Mouse (Mus musculus): ENCODE results near the gene Zbtb12. TPM values are rescaled to one million over a fixed set of nuclear protein-coding genes. Genes with fewer than 3 reads are reported as not detected.
"Not testable (repeated sequence)": the region's sequence is repeated elsewhere in the genome, so short reads cannot be mapped to it uniquely, and the experiment has no call there.

Gene Zbtb12
- polyA plus RNA-seq, 1 experiment from 2014 or later = 0.99 TPM

- H3K9me3 ChIP-seq (ENCODE audit: low read length) = no peaks in the 10 kb centered on the region
- H3K9ac ChIP-seq (replicated peaks; ENCODE audit: low read depth) = peak overlapping the region; percentile 85
- peak overlapping the region; percentile 92 for H3K27ac ChIP-seq (ENCODE audit: low read length)
- DNase-seq (ENCODE audit: low spot score) = no peak
- H3K4me1 ChIP-seq (ENCODE audit: insufficient read depth, low read depth, low read length) = peaks cover 3% of the 10 kb centered on the region; the same call in 1 of the 2 replicates
- peak overlapping the region; percentile 86 for H3K4me2 ChIP-seq (replicated peaks; ENCODE audit: low read depth, low read length)
- H3K4me3 ChIP-seq (ENCODE audit: low read depth, low read length) = peak overlapping the region; percentile 91
- no peaks in the 10 kb centered on the region for H3K36me3 ChIP-seq (ENCODE audit: insufficient read depth, low read length)
- ATAC-seq = no peak
- WGBS = 0% methylated on average over 7 of the region's 47 CpGs
- TF ChIP-seq CTCF (IDR thresholded peaks at IDR 0.05) (no peak), EP300 (IDR thresholded peaks at IDR 0.05) (no peak)
- H3K27me3 ChIP-seq (replicated peaks; ENCODE audit: insufficient read depth, low read length) = no peaks in the 10 kb centered on the region
Observed at GRCm38 (mm10) chr17:34898706-34899052, 19.4 kb downstream of the Zbtb12 start.

- peak overlapping the region; percentile 92 for H3K27ac ChIP-seq (ENCODE audit: low read length)
- H3K4me1 ChIP-seq (ENCODE audit: insufficient read depth, low read depth, low read length) = no peaks in the 10 kb centered on the region
- peak overlapping the region; percentile 85 for H3K9ac ChIP-seq (replicated peaks; ENCODE audit: low read depth)
- no peaks in the 10 kb centered on the region for H3K9me3 ChIP-seq (ENCODE audit: low read length)
- H3K4me3 ChIP-seq (ENCODE audit: low read depth, low read length) = peak overlapping the region; percentile 91
- no peaks in the 10 kb centered on the region for H3K36me3 ChIP-seq (ENCODE audit: insufficient read depth, low read length)
- 2% methylated on average over 30 of the region's 45 CpGs for WGBS
- H3K27me3 ChIP-seq (replicated peaks; ENCODE audit: insufficient read depth, low read length) = no peaks in the 10 kb centered on the region
- peak overlapping the region; percentile 86 for H3K4me2 ChIP-seq (replicated peaks; ENCODE audit: low read depth, low read length)
- no peak for ATAC-seq
- TF ChIP-seq EP300 (IDR thresholded peaks at IDR 0.05) (no peak), CTCF (IDR thresholded peaks at IDR 0.05) (no peak)
- DNase-seq (ENCODE audit: low spot score) = peak; percentile 38
Observed at GRCm38 (mm10) chr17:34899053-34899889, 20.0 kb downstream of the Zbtb12 start.

GRCm38 (mm10) chr17:34899890-34900243 is 20.6 kb downstream of the Zbtb12 start:
- DNase-seq (ENCODE audit: low spot score) = peak; percentile 76
- 0% methylated on average over 5 of the region's 5 CpGs for WGBS
- H3K4me1 ChIP-seq (ENCODE audit: insufficient read depth, low read depth, low read length) = no peaks in the 10 kb centered on the region
- H3K27me3 ChIP-seq (replicated peaks; ENCODE audit: insufficient read depth, low read length) = no peaks in the 10 kb centered on the region
- H3K4me3 ChIP-seq (ENCODE audit: low read depth, low read length) = peak overlapping the region; percentile 91
- H3K4me2 ChIP-seq (replicated peaks; ENCODE audit: low read depth, low read length) = peak overlapping the region; percentile 86
- no peak for ATAC-seq
- H3K9me3 ChIP-seq (ENCODE audit: low read length) = no peaks in the 10 kb centered on the region
- H3K27ac ChIP-seq (ENCODE audit: low read length) = peak overlapping the region; percentile 92
- H3K36me3 ChIP-seq (ENCODE audit: insufficient read depth, low read length) = no peaks in the 10 kb centered on the region
- H3K9ac ChIP-seq (replicated peaks; ENCODE audit: low read depth) = peak overlapping the region; percentile 85
- no peak for TF ChIP-seq CTCF (IDR thresholded peaks at IDR 0.05)
- TF ChIP-seq EP300 (IDR thresholded peaks at IDR 0.05) = no peak

GRCm38 (mm10) chr17:34900826-34901225 is 21.5 kb downstream of the Zbtb12 start:
- H3K27ac ChIP-seq (ENCODE audit: low read length); H3K4me3 ChIP-seq (ENCODE audit: low read depth, low read length); H3K4me1 ChIP-seq (ENCODE audit: insufficient read depth, low read depth, low read length); DNase-seq (ENCODE audit: low spot score); H3K9ac ChIP-seq (replicated peaks; ENCODE audit: low read depth); ATAC-seq; H3K9me3 ChIP-seq (ENCODE audit: low read length); H3K27me3 ChIP-seq (replicated peaks; ENCODE audit: insufficient read depth, low read length); H3K4me2 ChIP-seq (replicated peaks; ENCODE audit: low read depth, low read length); H3K36me3 ChIP-seq (ENCODE audit: insufficient read depth, low read length): not testable (repeated sequence)

- H3K4me2 ChIP-seq (replicated peaks; ENCODE audit: low read depth, low read length); ATAC-seq; DNase-seq (ENCODE audit: low spot score); H3K27me3 ChIP-seq (replicated peaks; ENCODE audit: insufficient read depth, low read length); H3K9ac ChIP-seq (replicated peaks; ENCODE audit: low read depth); H3K27ac ChIP-seq (ENCODE audit: low read length); H3K9me3 ChIP-seq (ENCODE audit: low read length); H3K4me1 ChIP-seq (ENCODE audit: insufficient read depth, low read depth, low read length); H3K4me3 ChIP-seq (ENCODE audit: low read depth, low read length): not testable (repeated sequence)
- WGBS = 85% methylated on average over 9 of the region's 10 CpGs
- H3K36me3 ChIP-seq (ENCODE audit: insufficient read depth, low read length) = peaks cover 20% of the 10 kb centered on the region
Observed at GRCm38 (mm10) chr17:34901948-34902347, 22.7 kb downstream of the Zbtb12 start.

GRCm38 (mm10) chr17:34902895-34903294 is 23.6 kb downstream of the Zbtb12 start:
- WGBS = 84% methylated on average over 9 of the region's 9 CpGs
- no peak overlapping the region for H3K4me3 ChIP-seq (ENCODE audit: low read depth, low read length)
- TF ChIP-seq CTCF (IDR thresholded peaks at IDR 0.05) (no peak), EP300 (IDR thresholded peaks at IDR 0.05) (no peak)
- DNase-seq (ENCODE audit: low spot score) (no peak), ATAC-seq (no peak)
- no peak overlapping the region for H3K9ac ChIP-seq (replicated peaks; ENCODE audit: low read depth)
- H3K4me2 ChIP-seq (replicated peaks; ENCODE audit: low read depth, low read length) = no peak overlapping the region
- H3K27me3 ChIP-seq (replicated peaks; ENCODE audit: insufficient read depth, low read length) = no peaks in the 10 kb centered on the region
- no peaks in the 10 kb centered on the region for H3K9me3 ChIP-seq (ENCODE audit: low read length)
- peaks cover 29% of the 10 kb centered on the region for H3K36me3 ChIP-seq (ENCODE audit: insufficient read depth, low read length)
- no peaks in the 10 kb centered on the region for H3K4me1 ChIP-seq (ENCODE audit: insufficient read depth, low read depth, low read length)
- H3K27ac ChIP-seq (ENCODE audit: low read length) = no peak overlapping the region
